ENCODE assay signal across 19 mouse cellular contexts in genomic region chr3:31263535-31263934, GRCm38 (mm10). TPM values are rescaled to one million over a fixed set of nuclear protein-coding genes. Genes with fewer than 3 reads are reported as not detected.
DNase-seq lines count a peak whose midpoint lies in the region; ATAC-seq and TF ChIP-seq lines count a peak whose summit lies in the region.
"Had no signal": no experiment of that assay in that cellular context is flagged by ENCODE, and none has a peak within 500 bp of the region (broad histone marks: within the 10 kb centered on the region; RNA-seq: fewer than 3 reads in every experiment).

No protein-coding gene starts in this region.

- WGBS in heart, embryonic 12.5 days = 65% methylated on average over 3 of the region's 3 CpGs
- 66% methylated on average over 3 of the region's 3 CpGs for WGBS in lung, postnatal 0 days
- WGBS in cerebellum, adult 2 months = 31% methylated on average over 3 of the region's 3 CpGs
- 95% methylated on average over 3 of the region's 3 CpGs for WGBS in forebrain, embryonic 13.5 days

- H3K4me2 ChIP-seq in heart, embryonic 12.5 days = no peak overlapping the region
- no peak overlapping the region for H3K4me2 ChIP-seq in lung, postnatal 0 days (replicated peaks; ENCODE audit: low read depth, low read length)
- no peak overlapping the region for H3K4me2 ChIP-seq in forebrain, embryonic 13.5 days
- H3K4me2 ChIP-seq: embryonic facial prominence, embryonic 12.5 days; liver, embryonic 12.5 days; midbrain, embryonic 12.5 days had no signal

- no peak for DNase-seq in heart, postnatal 14 days
- DNase-seq in lung, postnatal 36 days = peak; percentile 32
- no peak for DNase-seq in lung, postnatal 0 days (ENCODE audit: low spot score)
- peak; percentile 65 to 90 for DNase-seq in cerebellum, adult 2 months
- DNase-seq in right cerebral cortex, postnatal 25 days = peak; percentile 27
- DNase-seq in thymus, postnatal 14 days = no peak
- DNase-seq: adrenal gland, postnatal 10 days; B cell, adult 2 months; gastrocnemius, postnatal 10 days; kidney, adult 11 months; kidney, postnatal 14 days had no signal

- no peak for TF ChIP-seq CTCF in lung, postnatal 0 days (IDR thresholded peaks at IDR 0.05)
- no peak for TF ChIP-seq CTCF in cerebellum, adult 2 months (IDR thresholded peaks at IDR 0.05; ENCODE audit: borderline replicate concordance, insufficient read depth, low read depth, low read length)

- no peak overlapping the region for H3K9ac ChIP-seq in heart, embryonic 12.5 days
- H3K9ac ChIP-seq in lung, postnatal 0 days (replicated peaks; ENCODE audit: low read depth) = no peak overlapping the region
- H3K9ac ChIP-seq in forebrain, embryonic 13.5 days = no peak overlapping the region
- H3K9ac ChIP-seq: embryonic facial prominence, embryonic 12.5 days; liver, embryonic 12.5 days; midbrain, embryonic 12.5 days had no signal

- H3K27ac ChIP-seq in heart, embryonic 12.5 days (ENCODE audit: poor library complexity, severe bottlenecking) = no peak overlapping the region
- H3K27ac ChIP-seq in lung, postnatal 0 days (ENCODE audit: low read length) = no peak overlapping the region
- H3K27ac ChIP-seq in cerebellum, adult 2 months (ENCODE audit: insufficient read depth, low read length) = peak overlapping the region; percentile 54
- no peak overlapping the region for H3K27ac ChIP-seq in forebrain, embryonic 13.5 days
- H3K27ac ChIP-seq: embryonic facial prominence, embryonic 12.5 days; forebrain, embryonic 10.5 days; heart, embryonic 10.5 days; liver, embryonic 12.5 days; midbrain, embryonic 12.5 days had no signal

- no peak for TF ChIP-seq EP300 in lung, postnatal 0 days (IDR thresholded peaks at IDR 0.05)

- H3K4me3 ChIP-seq in heart, embryonic 12.5 days = no peak overlapping the region
- no peak overlapping the region for H3K4me3 ChIP-seq in lung, postnatal 0 days (ENCODE audit: low read depth, low read length)
- H3K4me3 ChIP-seq in cerebellum, adult 2 months (replicated peaks; ENCODE audit: insufficient read depth, low read depth, low read length) = no peak overlapping the region
- H3K4me3 ChIP-seq in forebrain, embryonic 13.5 days = no peak overlapping the region
- H3K4me3 ChIP-seq: embryonic facial prominence, embryonic 12.5 days; forebrain, embryonic 10.5 days; heart, embryonic 10.5 days; liver, embryonic 12.5 days; midbrain, embryonic 12.5 days had no signal

- H3K27me3 ChIP-seq in heart, embryonic 12.5 days (replicated peaks) = no peaks in the 10 kb centered on the region
- no peaks in the 10 kb centered on the region for H3K27me3 ChIP-seq in lung, postnatal 0 days (replicated peaks; ENCODE audit: insufficient read depth, low read length)
- H3K27me3 ChIP-seq in cerebellum, adult 2 months (ENCODE audit: control insufficient read depth, insufficient read depth, low read length) = no peaks in the 10 kb centered on the region
- H3K27me3 ChIP-seq in forebrain, embryonic 13.5 days = no peaks in the 10 kb centered on the region
- H3K27me3 ChIP-seq: embryonic facial prominence, embryonic 12.5 days; liver, embryonic 12.5 days; midbrain, embryonic 12.5 days had no signal

- peaks cover 33% of the 10 kb centered on the region for H3K4me1 ChIP-seq in heart, embryonic 12.5 days (replicated peaks)
- H3K4me1 ChIP-seq in lung, postnatal 0 days (ENCODE audit: insufficient read depth, low read depth, low read length) = no peaks in the 10 kb centered on the region
- peaks cover 46% of the 10 kb centered on the region for H3K4me1 ChIP-seq in cerebellum, adult 2 months (ENCODE audit: control insufficient read depth, insufficient read depth, low read length)
- H3K4me1 ChIP-seq in forebrain, embryonic 13.5 days = peaks cover 23% of the 10 kb centered on the region
- H3K4me1 ChIP-seq: liver, embryonic 12.5 days had no signal

- 0 out of 2 replicates have a peak, but pooled peaks have one; percentile 40 for ATAC-seq in heart, embryonic 12.5 days (ENCODE audit: insufficient number of reproducible peaks, low FRiP score)
- ATAC-seq in lung, postnatal 0 days = no peak
- ATAC-seq in forebrain, embryonic 13.5 days = no peak
- ATAC-seq: liver, embryonic 12.5 days had no signal

- H3K9me3 ChIP-seq in heart, embryonic 12.5 days (replicated peaks) = no peaks in the 10 kb centered on the region
- no peaks in the 10 kb centered on the region for H3K9me3 ChIP-seq in lung, postnatal 0 days (ENCODE audit: low read length)
- H3K9me3 ChIP-seq in forebrain, embryonic 13.5 days (replicated peaks) = no peaks in the 10 kb centered on the region
- H3K9me3 ChIP-seq: embryonic facial prominence, embryonic 12.5 days; forebrain, embryonic 10.5 days; heart, embryonic 10.5 days; liver, embryonic 12.5 days; midbrain, embryonic 12.5 days had no signal

- TF ChIP-seq POLR2A in cerebellum, adult 2 months (IDR thresholded peaks at IDR 0.05; ENCODE audit: borderline replicate concordance, insufficient read depth, low read length) = no peak

- intact Hi-C loops in heart, postnatal 14 days (cut with DNase I) = no loop called here

- H3K36me3 ChIP-seq in heart, embryonic 12.5 days = no peaks in the 10 kb centered on the region
- H3K36me3 ChIP-seq in lung, postnatal 0 days (ENCODE audit: insufficient read depth, low read length) = no peaks in the 10 kb centered on the region
- H3K36me3 ChIP-seq in forebrain, embryonic 13.5 days (ENCODE audit: poor library complexity, severe bottlenecking) = no peaks in the 10 kb centered on the region
- H3K36me3 ChIP-seq: embryonic facial prominence, embryonic 12.5 days; forebrain, embryonic 10.5 days; heart, embryonic 10.5 days; liver, embryonic 12.5 days; midbrain, embryonic 12.5 days had no signal

RNA-seq across cellular contexts. Expression of gene Slc7a14, which starts 46.6 kb away (rescaled TPM):
- 0.54 and 0.64 TPM in 2 replicates for polyA plus RNA-seq in heart, embryonic 12.5 days (2016; fragmentation: Nextera tagmentation; extraction: Ambion mirVana)
- under 1 TPM; 0.10 to 0.12 TPM for total RNA-seq in heart, postnatal 14 days (2021)
- polyA plus RNA-seq in lung, postnatal 0 days (2015; fragmentation: Nextera tagmentation; extraction: Ambion mirVana) = 0.05 and 0.07 TPM in 2 replicates
- 29.4 and 30.0 TPM in 2 replicates for polyA plus RNA-seq in cerebellum, adult 2 months (2012; rRNA removed)
- polyA plus RNA-seq in forebrain, embryonic 13.5 days (2015; fragmentation: Nextera tagmentation; extraction: Ambion mirVana) = 1.5 and 1.7 TPM in 2 replicates
- total RNA-seq: hematopoietic stem cell, adult 5-6 weeks had no signal

Comparison
In these comparisons a context has a peak if more than half of its experiments do, and no peak if none do; other contexts are left out.
1. DNase-seq: peak in lung, postnatal 36 days (single experiment), cerebellum, adult 2 months (2 of 2) and right cerebral cortex, postnatal 25 days (single experiment); none in heart, postnatal 14 days (0 of 2), lung, postnatal 0 days (single experiment) and thymus, postnatal 14 days (single experiment).
2. RNA of gene Slc7a14, which starts 46.6 kb away (polyA plus RNA-seq): 29.4 to 30.0 TPM in cerebellum, adult 2 months; 1.5 to 1.7 TPM in forebrain, embryonic 13.5 days, 0.54 to 0.64 TPM in heart, embryonic 12.5 days and 0.05 to 0.07 TPM in lung, postnatal 0 days; every median in the first group is over 10 times any median in the second.